Mouse (Mus musculus) liver, adult 2 months (tissue): ENCODE data around the gene Colq. TPM values are rescaled to one million over a fixed set of nuclear protein-coding genes. Genes with fewer than 3 reads are reported as not detected.

ENCODE experiments used
- DNase-seq: peaks from one replicate; pipeline ENCODE4 v3.0.0-alpha.2; 2011; ENCODE audit warnings: low read depth, low spot score; ENCODE audit errors: extremely low read depth
- H3K27ac ChIP-seq: fragments of 200-500 bp; replicated peaks from 2 replicates; pipeline ENCODE4 v1.5.1; 2012; ENCODE audit warnings: low read depth, mild to moderate bottlenecking, control low read depth, inconsistent platforms, low read length; ENCODE audit not compliant: insufficient read depth
- H3K27me3 ChIP-seq: fragments of 200-500 bp; 2 replicates; pipeline ENCODE4 v1.6.1; 2012; ENCODE audit warnings: mild to moderate bottlenecking, moderate library complexity, low read length, inconsistent platforms; ENCODE audit not compliant: control insufficient read depth, insufficient read depth
- H3K36me3 ChIP-seq: fragments of 200-500 bp; 2 replicates; pipeline ENCODE4 v1.6.1; 2012; ENCODE audit warnings: low read length, inconsistent platforms; ENCODE audit not compliant: control insufficient read depth, insufficient read depth
- H3K4me1 ChIP-seq: fragments of 200-500 bp; 2 replicates; pipeline ENCODE4 v1.6.1; 2011; ENCODE audit warnings: low read length; ENCODE audit not compliant: control insufficient read depth, insufficient read depth
- H3K4me3 ChIP-seq: fragments of 200-500 bp; 2 replicates; pipeline ENCODE4 v1.5.1; 2011; ENCODE audit warnings: low read depth, mild to moderate bottlenecking, control low read depth, low read length, moderate library complexity; ENCODE audit not compliant: insufficient read depth
- H3K79me2 ChIP-seq: fragments of 200-500 bp; 2 replicates; pipeline ENCODE4 v1.6.1; 2012; ENCODE audit warnings: inconsistent platforms, mild to moderate bottlenecking, low read length, moderate library complexity; ENCODE audit not compliant: control insufficient read depth, insufficient read depth
- H3K9ac ChIP-seq: fragments of 200-500 bp; 2 replicates; pipeline ENCODE4 v1.6.1; 2012; ENCODE audit warnings: low read depth, mild to moderate bottlenecking, control low read depth, inconsistent platforms, low read length
- CTCF ChIP-seq: fragments of 200-500 bp; IDR thresholded peaks from 2 replicates; pipeline ENCODE4 v1.5.1; 2011; ENCODE audit warnings: low read depth, low read length, control low read depth
- POLR2A ChIP-seq: fragments of 200-500 bp; IDR thresholded peaks from 2 replicates; pipeline ENCODE4 v1.6.1; 2011; ENCODE audit warnings: low read length, control low read depth; ENCODE audit not compliant: insufficient read depth; ENCODE audit errors: extremely low read depth
- WGBS: fragments of 180-500 bp; shearing (Covaris S2); methylation state at CpG from one replicate; pipeline ENCODE4 v1.1.7; 2018; 5-methylcytosine and 5-hydroxymethylcytosine counted together
- polyA plus RNA-seq: library from polyadenylated mRNA; depleted of rRNA; stranded (reverse); fragments of >200 nt; gene quantifications from 2 replicates; pipeline ENCODE4 v1.2.3, GENCODE M21; 2012
- total RNA-seq: library from RNA; depleted of rRNA; stranded (reverse); fragments of >200 nt; gene quantifications from 2 replicates; pipeline ENCODE4 v1.2.3, GENCODE M21; 2014

The Colq gene
- total and polyA plus RNA-seq, 2 experiments, result under 0.01 to 0.06 TPM

GRCm38 (mm10) chr14:31494975-31495455 lies 96.1 kb downstream of the Colq start, which contains the start of gene Mettl6:
Gene Mettl6, minus strand, starts transcription at chr14:31495040.
- H3K27ac ChIP-seq, result peak within 1 kb of the TSS; percentile 84
- H3K27me3 ChIP-seq, result no peaks in the 10 kb centered on the region
- peak within 1 kb of the TSS; percentile 92 for H3K4me3 ChIP-seq
- DNase-seq, result peak; percentile 86
- H3K79me2 ChIP-seq, result peaks cover 18% of the 10 kb centered on the region
- peaks cover 21% of the 10 kb centered on the region for H3K36me3 ChIP-seq
- peak within 1 kb of the TSS; percentile 91 for H3K9ac ChIP-seq
- TF ChIP-seq POLR2A (peak; percentile 56), CTCF (no peak)
- peaks cover 15% of the 10 kb centered on the region for H3K4me1 ChIP-seq
- whole genome bisulfite sequencing, result under 1% methylated on average over 49 of the region's 49 CpGs

- TF ChIP-seq CTCF (no peak), POLR2A (no peak)
- H3K27ac ChIP-seq, result peak within 1 kb of the TSS; percentile 84
- no peak for DNase-seq
- H3K9ac ChIP-seq, result peak within 1 kb of the TSS; percentile 91
- peaks cover 18% of the 10 kb centered on the region for H3K79me2 ChIP-seq
- H3K27me3 ChIP-seq, result no peaks in the 10 kb centered on the region
- peaks cover 15% of the 10 kb centered on the region for H3K4me1 ChIP-seq
- under 1% methylated on average over 37 of the region's 37 CpGs for WGBS
- peak within 1 kb of the TSS; percentile 92 for H3K4me3 ChIP-seq
- peaks cover 21% of the 10 kb centered on the region for H3K36me3 ChIP-seq
Observed at GRCm38 (mm10) chr14:31494349-31494974, 96.7 kb downstream of the Colq start, which contains the start of gene Eaf1. Gene Eaf1, plus strand, starts transcription at chr14:31494399.

- Histone ChIP-seq H3K4me1 (peaks cover 15% of the 10 kb centered on the region), H3K36me3 (peaks cover 21% of the 10 kb centered on the region), H3K79me2 (peaks cover 18% of the 10 kb centered on the region), H3K9ac (peak overlapping the region; percentile 91; the same call in 1 of the 2 replicates), H3K4me3 (peak overlapping the region; percentile 92), H3K27me3 (no peaks in the 10 kb centered on the region), H3K27ac (no peak overlapping the region)
- DNase-seq, result no peak
- 15% methylated on average over 9 of the region's 9 CpGs for WGBS
- TF ChIP-seq CTCF (no peak), POLR2A (no peak)
Observed at GRCm38 (mm10) chr14:31493901-31494300, 97.2 kb downstream of the Colq start.

- H3K36me3 ChIP-seq, result peaks cover 51% of the 10 kb centered on the region
- WGBS, result 95% methylated on average over 6 of the region's 6 CpGs
Observed at GRCm38 (mm10) chr14:31488055-31488454, 103.1 kb downstream of the Colq start.

GRCm38 (mm10) chr14:31486465-31486864 lies 104.7 kb downstream of the Colq start:
- DNase-seq, result no peak
- H3K36me3 ChIP-seq, result peaks cover 50% of the 10 kb centered on the region
- TF ChIP-seq CTCF (no peak), POLR2A (no peak)
- WGBS, result 75% methylated on average over 4 of the region's 4 CpGs
- no peak overlapping the region for H3K9ac ChIP-seq
- no peak overlapping the region for H3K27ac ChIP-seq
- no peaks in the 10 kb centered on the region for H3K27me3 ChIP-seq
- H3K4me1 ChIP-seq, result no peaks in the 10 kb centered on the region
- H3K79me2 ChIP-seq, result no peaks in the 10 kb centered on the region
- no peak overlapping the region for H3K4me3 ChIP-seq

More at GRCm38 (mm10) chr14:31488055-31488454, 103.1 kb downstream of the Colq start:
- Histone ChIP-seq H3K27me3 (no peaks in the 10 kb centered on the region), H3K27ac (no peak overlapping the region), H3K4me3 (no peak overlapping the region), H3K4me1 (no peaks in the 10 kb centered on the region), H3K79me2 (no peaks in the 10 kb centered on the region), H3K9ac (no peak overlapping the region)
- DNase-seq, result no peak
- no peak for TF ChIP-seq POLR2A
- TF ChIP-seq CTCF, result no peak

- Histone ChIP-seq H3K27me3 (no peaks in the 10 kb centered on the region), H3K79me2 (no peaks in the 10 kb centered on the region), H3K27ac (no peak overlapping the region), H3K36me3 (peaks cover 51% of the 10 kb centered on the region), H3K4me3 (no peak overlapping the region), H3K4me1 (no peaks in the 10 kb centered on the region), H3K9ac (no peak overlapping the region)
- peak; percentile 19 for DNase-seq
- TF ChIP-seq POLR2A (no peak), CTCF (no peak)
- 88% methylated on average over 5 of the region's 5 CpGs for WGBS
Observed at GRCm38 (mm10) chr14:31482417-31482816, 108.7 kb downstream of the Colq start.
